In genomic region chr4:115650866-115651265, GRCm38 (mm10) we compare ENCODE assay signal across 37 mouse cellular contexts. TPM values are rescaled to one million over a fixed set of nuclear protein-coding genes. Genes with fewer than 3 reads are reported as not detected.
DNase-seq lines count a peak whose midpoint lies in the region; ATAC-seq lines count a peak whose summit lies in the region.
"Had no signal": no experiment of that assay in that cellular context is flagged by ENCODE, and none has a peak within 500 bp of the region (broad histone marks: within the 10 kb centered on the region; RNA-seq: fewer than 3 reads in every experiment).

No protein-coding gene starts in this region.

- H3K4me3 ChIP-seq in midbrain, embryonic 11.5 days (ENCODE audit: low read depth, low read length), result no peak overlapping the region
- H3K4me3 ChIP-seq in midbrain, embryonic 14.5 days (replicated peaks; ENCODE audit: low read depth, low read length), result no peak overlapping the region
- H3K4me3 ChIP-seq in limb, embryonic 10.5 days, result no peak overlapping the region
- H3K4me3 ChIP-seq: embryonic facial prominence, embryonic 12.5 days; forebrain, embryonic 15.5 days; heart, embryonic 10.5 days; hindbrain, embryonic 12.5 days; intestine, embryonic 15.5 days; left cerebral cortex, adult 2 months; liver, embryonic 12.5 days; midbrain, embryonic 12.5 days; neural tube, embryonic 13.5 days had no signal

- intact Hi-C loops in left cerebral cortex, postnatal 14 days (cut with DNase I), result no loop called here

- DNase-seq in midbrain, embryonic 11.5 days (ENCODE audit: low spot score, missing footprints), result peak; percentile 80
- no peak for DNase-seq in midbrain, embryonic 14.5 days
- peak; percentile 49 to 75 for DNase-seq in frontal cortex, adult 2 months (ENCODE audit: extremely low spot score in 1 of 2, low spot score in 1 of 2)
- peak; percentile 31 to 43 for DNase-seq in left cerebral cortex, postnatal 14 days (ENCODE audit: low spot score in 2 of 2)
- DNase-seq in telencephalon, adult 2 months (ENCODE audit: low read depth, low spot score), result peak; percentile 72
- DNase-seq in adrenal gland, postnatal 10 days, result no peak
- no peak for DNase-seq in limb, embryonic 10.5 days (ENCODE audit: low spot score)
- DNase-seq: B cell, adult 2 months; cerebellum, adult 11-12 months; cerebellum, adult 9-11 months; embryo, embryonic 11 days; gastrocnemius, postnatal 10 days; heart, postnatal 36 days; kidney, adult 8-10 months; kidney, postnatal 10 days; liver, postnatal 0 days; lung, postnatal 36 days; thymus, postnatal 14 days had no signal

- no peak overlapping the region for H3K27ac ChIP-seq in midbrain, embryonic 11.5 days (ENCODE audit: low read depth, low read length)
- no peak overlapping the region for H3K27ac ChIP-seq in midbrain, embryonic 14.5 days (replicated peaks; ENCODE audit: low read depth, low read length)
- no peak overlapping the region for H3K27ac ChIP-seq in limb, embryonic 10.5 days
- H3K27ac ChIP-seq: embryonic facial prominence, embryonic 12.5 days; forebrain, embryonic 15.5 days; heart, embryonic 10.5 days; hindbrain, embryonic 12.5 days; hindbrain, postnatal 0 days; intestine, embryonic 15.5 days; left cerebral cortex, adult 2 months; liver, embryonic 12.5 days; midbrain, embryonic 12.5 days; neural tube, embryonic 13.5 days had no signal

- no peak overlapping the region for H3K4me2 ChIP-seq in midbrain, embryonic 11.5 days
- no peak overlapping the region for H3K4me2 ChIP-seq in midbrain, embryonic 14.5 days (ENCODE audit: low read length)
- H3K4me2 ChIP-seq: embryonic facial prominence, embryonic 12.5 days; forebrain, embryonic 15.5 days; hindbrain, embryonic 12.5 days; intestine, embryonic 15.5 days; liver, embryonic 12.5 days; midbrain, embryonic 12.5 days; neural tube, embryonic 13.5 days had no signal

- H3K9ac ChIP-seq in midbrain, embryonic 11.5 days (ENCODE audit: low read length), result no peak overlapping the region
- no peak overlapping the region for H3K9ac ChIP-seq in midbrain, embryonic 14.5 days (replicated peaks; ENCODE audit: low read length)
- H3K9ac ChIP-seq: embryonic facial prominence, embryonic 12.5 days; forebrain, embryonic 15.5 days; hindbrain, embryonic 12.5 days; intestine, embryonic 15.5 days; liver, embryonic 12.5 days; liver, postnatal 0 days; midbrain, embryonic 12.5 days; neural tube, embryonic 13.5 days had no signal

- ATAC-seq in midbrain, embryonic 11.5 days (ENCODE audit: low FRiP score), result no peak
- no peak for ATAC-seq in midbrain, embryonic 14.5 days (ENCODE audit: low FRiP score, low TSS enrichment)
- ATAC-seq: forebrain, embryonic 15.5 days; hindbrain, postnatal 0 days; intestine, embryonic 15.5 days; liver, embryonic 12.5 days; liver, postnatal 0 days had no signal

- H3K9me3 ChIP-seq in midbrain, embryonic 11.5 days (ENCODE audit: control insufficient read depth, low read length), result no peaks in the 10 kb centered on the region
- no peaks in the 10 kb centered on the region for H3K9me3 ChIP-seq in midbrain, embryonic 14.5 days (ENCODE audit: control insufficient read depth, low read length)
- H3K9me3 ChIP-seq in limb, embryonic 10.5 days (replicated peaks), result no peaks in the 10 kb centered on the region
- H3K9me3 ChIP-seq: embryonic facial prominence, embryonic 12.5 days; forebrain, embryonic 15.5 days; heart, embryonic 10.5 days; hindbrain, embryonic 12.5 days; intestine, embryonic 15.5 days; liver, embryonic 12.5 days; midbrain, embryonic 12.5 days; neural tube, embryonic 13.5 days had no signal

- no peaks in the 10 kb centered on the region for H3K36me3 ChIP-seq in midbrain, embryonic 11.5 days (ENCODE audit: control insufficient read depth, insufficient read depth, low read length)
- no peaks in the 10 kb centered on the region for H3K36me3 ChIP-seq in midbrain, embryonic 14.5 days (ENCODE audit: control insufficient read depth, insufficient read depth, low read length)
- H3K36me3 ChIP-seq in limb, embryonic 10.5 days, result no peaks in the 10 kb centered on the region
- H3K36me3 ChIP-seq: embryonic facial prominence, embryonic 12.5 days; forebrain, embryonic 15.5 days; heart, embryonic 10.5 days; hindbrain, embryonic 12.5 days; intestine, embryonic 15.5 days; liver, embryonic 12.5 days; midbrain, embryonic 12.5 days; neural tube, embryonic 13.5 days had no signal

- WGBS in midbrain, embryonic 11.5 days, result 89% methylated on average over 5 of the region's 5 CpGs
- WGBS in midbrain, embryonic 14.5 days, result 85% methylated on average over 5 of the region's 5 CpGs
- 88% methylated on average over 5 of the region's 5 CpGs for WGBS in limb, embryonic 10.5 days

- no peaks in the 10 kb centered on the region for H3K4me1 ChIP-seq in midbrain, embryonic 11.5 days (ENCODE audit: control insufficient read depth, insufficient read depth, low read length)
- H3K4me1 ChIP-seq in midbrain, embryonic 14.5 days (ENCODE audit: control insufficient read depth, insufficient read depth, low read length), result no peaks in the 10 kb centered on the region
- H3K4me1 ChIP-seq in limb, embryonic 10.5 days, result no peaks in the 10 kb centered on the region
- H3K4me1 ChIP-seq: embryonic facial prominence, embryonic 12.5 days; forebrain, embryonic 15.5 days; heart, embryonic 10.5 days; hindbrain, embryonic 12.5 days; intestine, embryonic 15.5 days; liver, embryonic 12.5 days; midbrain, embryonic 12.5 days; neural tube, embryonic 13.5 days had no signal

- no peaks in the 10 kb centered on the region for H3K27me3 ChIP-seq in midbrain, embryonic 11.5 days (ENCODE audit: control insufficient read depth, insufficient read depth, low read length)
- H3K27me3 ChIP-seq in midbrain, embryonic 14.5 days (ENCODE audit: control insufficient read depth, insufficient read depth, low read length), result no peaks in the 10 kb centered on the region
- H3K27me3 ChIP-seq in limb, embryonic 10.5 days (ENCODE audit: low read depth, poor library complexity, severe bottlenecking), result no peaks in the 10 kb centered on the region
- H3K27me3 ChIP-seq: embryonic facial prominence, embryonic 12.5 days; forebrain, embryonic 15.5 days; hindbrain, embryonic 12.5 days; intestine, embryonic 15.5 days; liver, embryonic 12.5 days; midbrain, embryonic 12.5 days; neural tube, embryonic 13.5 days had no signal

RNA-seq across cellular contexts. Expression of gene Cyp4b1, which starts 3.3 kb away (rescaled TPM):
- 0.12 TPM in 1 of 2 replicates, not detected in the other for polyA plus RNA-seq in midbrain, embryonic 11.5 days (2014; fragmentation: Nextera tagmentation; extraction: Ambion mirVana)
- polyA plus RNA-seq in midbrain, embryonic 14.5 days (2014; fragmentation: Nextera tagmentation; extraction: Ambion mirVana), result 0.54 and 0.67 TPM in 2 replicates
- 1.2 and 1.6 TPM in 2 replicates for polyA plus RNA-seq in frontal cortex, adult 2 months (2012; rRNA removed)
- 1 to 10 TPM; 2.7 TPM for total RNA-seq in left cerebral cortex, postnatal 14 days (2021)
- 10 to 100 TPM; 19.1 to 26.5 TPM for total RNA-seq in adrenal gland, postnatal 10 days (2021)
- not detected in 2 replicates for polyA plus RNA-seq in limb, embryonic 10.5 days (2016; fragmentation: Nextera tagmentation; extraction: Ambion mirVana)
- total RNA-seq: granulocyte monocyte progenitor cell, adult 5-6 weeks; megakaryocyte, adult 5-6 weeks had no signal
- polyA plus RNA-seq: midbrain, embryonic 12.5 days had no signal

RNA-seq across cellular contexts. Expression of gene Cyp4a32, which starts 50.1 kb away (rescaled TPM):
- polyA plus RNA-seq in midbrain, embryonic 11.5 days (2014; fragmentation: Nextera tagmentation; extraction: Ambion mirVana), result not detected in 2 replicates
- not detected in 2 replicates for polyA plus RNA-seq in midbrain, embryonic 14.5 days (2014; fragmentation: Nextera tagmentation; extraction: Ambion mirVana)
- polyA plus RNA-seq in frontal cortex, adult 2 months (2012; rRNA removed), result not detected in 2 replicates
- not detected for total RNA-seq in left cerebral cortex, postnatal 14 days (2021)
- total RNA-seq in adrenal gland, postnatal 10 days (2021), result 10 to 100 TPM in 1 of 2 experiments, 1 to 10 TPM in 1; 4.4 to 17.8 TPM
- not detected in 2 replicates for polyA plus RNA-seq in limb, embryonic 10.5 days (2016; fragmentation: Nextera tagmentation; extraction: Ambion mirVana)
- total RNA-seq: adrenal gland, adult 18-20 months; gastrocnemius, postnatal 10 days; granulocyte monocyte progenitor cell, adult 5-6 weeks; heart, postnatal 36 days; hindbrain, postnatal 0 days; left cerebral cortex, adult 2 months; megakaryocyte, adult 5-6 weeks had no signal
- polyA plus RNA-seq: embryonic facial prominence, embryonic 12.5 days; forebrain, embryonic 15.5 days; heart, embryonic 10.5 days; heart, embryonic 16.5 days; hindbrain, embryonic 12.5 days; hindbrain, postnatal 0 days; intestine, embryonic 15.5 days; large intestine, adult 2 months; limb, embryonic 14.5 days; liver, embryonic 12.5 days; lung, embryonic 16.5 days; midbrain, embryonic 12.5 days; neural tube, embryonic 13.5 days; stomach, embryonic 14.5 days; urinary bladder, adult 2 months had no signal

Comparison
In these comparisons a context has a peak if more than half of its experiments do, and no peak if none do; other contexts are left out.
1. DNase-seq: peak in midbrain, embryonic 11.5 days (single experiment), frontal cortex, adult 2 months (2 of 2), left cerebral cortex, postnatal 14 days (2 of 2) and telencephalon, adult 2 months (single experiment); none in midbrain, embryonic 14.5 days (single experiment), adrenal gland, postnatal 10 days (single experiment) and limb, embryonic 10.5 days (single experiment).